Mouse (Mus musculus) brain, embryonic 14.5 days (tissue): ENCODE results near the gene Obscn.

ENCODE experiments used
- CTCF ChIP-seq: fragments of 200-500 bp; IDR thresholded peaks from 2 replicates; pipeline ENCODE4 v1.5.1; 2012; ENCODE audit warnings: inconsistent platforms, mild to moderate bottlenecking, moderate library complexity, borderline replicate concordance; ENCODE audit not compliant: insufficient read depth, insufficient read length; ENCODE audit errors: extremely low read depth
- POLR2A ChIP-seq: fragments of 200-500 bp; IDR thresholded peaks from 2 replicates; pipeline ENCODE4 v1.6.1; 2012; ENCODE audit warnings: mild to moderate bottlenecking, inconsistent platforms, borderline replicate concordance; ENCODE audit not compliant: poor library complexity, insufficient read depth, insufficient read length, severe bottlenecking; ENCODE audit errors: extremely low read depth

- TF ChIP-seq CTCF = no peak
- TF ChIP-seq POLR2A = no peak
These were observed 30.3 kb downstream of the Obscn start for GRCm38 (mm10) chr11:59105945-59106344.
